Mouse (Mus musculus) cerebellum, adult 2 months (tissue): ENCODE data around the gene Larp1. TPM values are rescaled to one million over a fixed set of nuclear protein-coding genes. Genes with fewer than 3 reads are reported as not detected.
A peak's percentile ranks its signal among the peaks of the same experiment; 100 is the strongest.
"Not testable (repeated sequence)": the region's sequence is repeated elsewhere in the genome, so short reads cannot be mapped to it uniquely, and the experiment has no call there.

Experiments used
- DNase-seq, 2 experiments: peaks; one replicate each; pipeline ENCODE4 v3.0.0; 2021
- H3K27ac ChIP-seq: fragments of 200-500 bp; 2 replicates; pipeline ENCODE4 v1.5.1; 2012; ENCODE audit warnings: low read length, control low read depth, inconsistent platforms; ENCODE audit not compliant: insufficient read depth
- H3K27me3 ChIP-seq: fragments of 200-500 bp; 2 replicates; pipeline ENCODE4 v1.6.1; 2012; ENCODE audit warnings: inconsistent platforms, mild to moderate bottlenecking, low read length, moderate library complexity; ENCODE audit not compliant: control insufficient read depth, insufficient read depth
- H3K4me1 ChIP-seq: fragments of 200-500 bp; 2 replicates; pipeline ENCODE4 v1.6.1; 2011; ENCODE audit warnings: low read length; ENCODE audit not compliant: control insufficient read depth, insufficient read depth
- H3K4me3 ChIP-seq: fragments of 200-500 bp; replicated peaks from 2 replicates; pipeline ENCODE3; 2011; ENCODE audit warnings: mild to moderate bottlenecking, low read depth, low read length, control low read depth; ENCODE audit not compliant: insufficient read depth
- CTCF ChIP-seq: fragments of 200-500 bp; IDR thresholded peaks from 2 replicates; pipeline ENCODE4 v1.5.1; 2011; ENCODE audit warnings: low read depth, mild to moderate bottlenecking, control low read depth, low read length, moderate library complexity, borderline replicate concordance; ENCODE audit not compliant: insufficient read depth
- POLR2A ChIP-seq: fragments of 200-500 bp; IDR thresholded peaks from 2 replicates; pipeline ENCODE4 v1.6.1; 2011; ENCODE audit warnings: low read length, control low read depth, borderline replicate concordance; ENCODE audit not compliant: insufficient read depth
- WGBS: fragments of 180-500 bp; shearing (Covaris S2); methylation state at CpG from one replicate; pipeline ENCODE4 v1.1.7; 2018; 5-methylcytosine and 5-hydroxymethylcytosine counted together
- polyA plus RNA-seq: library from polyadenylated mRNA; depleted of rRNA; stranded (reverse); fragments of >200 nt; gene quantifications from 2 replicates; pipeline ENCODE4 v1.2.3, GENCODE M21; 2012

Gene Larp1
- polyA plus RNA-seq, 1 experiment = 54.5 TPM

GRCm38 (mm10) chr11:58033635-58034034, 24.8 kb downstream of the Larp1 start:
- H3K27me3 ChIP-seq = no peaks in the 10 kb centered on the region
- H3K4me1 ChIP-seq = peaks cover 16% of the 10 kb centered on the region
- no peak overlapping the region for H3K27ac ChIP-seq
- 41% methylated on average over 3 of the region's 3 CpGs for WGBS
- no peak for TF ChIP-seq POLR2A
- TF ChIP-seq CTCF = no peak
- no peak overlapping the region for H3K4me3 ChIP-seq
- DNase-seq = peak in 1 of 2 experiments; percentile 17

- peak in 1 of 2 experiments; percentile 44 for DNase-seq
- 20% methylated on average over 1 of the region's 1 CpGs for WGBS
- peak; percentile 42; the same call in 1 of the 2 replicates for TF ChIP-seq CTCF
- TF ChIP-seq POLR2A = no peak
- Histone ChIP-seq H3K4me1 (no peaks in the 10 kb centered on the region; the same call in 1 of the 2 replicates), H3K27ac (no peak overlapping the region), H3K27me3 (no peaks in the 10 kb centered on the region), H3K4me3 (no peak overlapping the region)
Measured at GRCm38 (mm10) chr11:58039027-58039426, 30.2 kb downstream of the Larp1 start.

- TF ChIP-seq POLR2A (no peak), CTCF (no peak)
- Histone ChIP-seq H3K27ac (no peak overlapping the region), H3K27me3 (no peaks in the 10 kb centered on the region), H3K4me1 (no peaks in the 10 kb centered on the region; the same call in 1 of the 2 replicates), H3K4me3 (no peak overlapping the region)
- WGBS = 87% methylated on average over 5 of the region's 5 CpGs
- no peak for DNase-seq
Measured at GRCm38 (mm10) chr11:58042861-58043431, 34.1 kb downstream of the Larp1 start.

DNA sequence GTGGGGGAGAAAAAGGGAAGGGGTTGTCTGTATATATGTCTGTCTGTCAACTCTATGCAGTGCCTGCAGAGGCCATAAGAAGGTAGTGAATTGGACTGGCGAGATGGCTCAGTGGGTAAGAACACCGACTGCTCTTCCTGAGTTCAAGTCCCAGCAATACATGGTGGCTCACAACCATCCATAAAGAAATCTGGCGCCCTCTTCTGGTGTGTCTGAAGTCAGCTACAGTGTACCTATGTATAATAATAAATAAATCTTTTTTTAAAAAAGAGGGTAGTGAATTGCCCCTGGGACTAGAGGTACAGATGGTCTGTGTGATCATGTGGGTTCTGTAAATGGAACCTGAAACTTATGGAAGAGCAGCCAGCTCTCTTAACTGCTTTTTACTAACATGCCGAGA, 37.6 kb downstream of the Larp1 start:
- Histone ChIP-seq H3K4me3 (no peak overlapping the region), H3K27me3 (no peaks in the 10 kb centered on the region), H3K4me1 (no peaks in the 10 kb centered on the region), H3K27ac (no peak overlapping the region)
- TF ChIP-seq CTCF = no peak
- no peak for DNase-seq
- 55% methylated on average over 4 of the region's 4 CpGs for WGBS

GRCm38 (mm10) chr11:58057455-58057854, 48.6 kb downstream of the Larp1 start:
- Histone ChIP-seq H3K4me3 (peak overlapping the region; percentile 26), H3K27me3 (no peaks in the 10 kb centered on the region), H3K4me1 (peaks cover 18% of the 10 kb centered on the region), H3K27ac (no peak overlapping the region)
- TF ChIP-seq CTCF (peak; percentile 78), POLR2A (no peak)
- peak; percentile 45 to 59 for DNase-seq
- WGBS = 22% methylated on average over 6 of the region's 6 CpGs

DNA sequence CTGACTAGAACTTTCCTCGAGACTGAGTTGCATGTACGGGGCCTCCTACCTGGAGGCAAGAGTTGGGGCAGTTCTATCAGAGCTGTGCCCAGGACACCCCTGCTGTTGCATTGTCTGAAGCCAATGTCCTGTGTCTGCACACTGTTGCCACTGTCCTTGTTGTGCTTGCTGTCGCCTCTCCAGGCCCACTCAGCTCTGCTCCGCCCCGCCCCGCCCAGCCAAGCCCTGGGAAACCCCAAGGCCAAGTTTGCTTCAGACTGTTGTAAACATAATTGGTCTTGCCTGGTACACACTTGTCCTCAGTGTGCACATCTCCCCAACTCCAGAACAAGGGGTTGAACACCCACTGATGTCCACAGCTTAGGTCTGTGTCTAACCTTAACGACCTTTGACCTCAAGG, 50.9 kb downstream of the Larp1 start:
- H3K4me3 ChIP-seq, DNase-seq, H3K27ac ChIP-seq, H3K27me3 ChIP-seq: not testable (repeated sequence)
- peaks cover 23% of the 10 kb centered on the region for H3K4me1 ChIP-seq
- 82% methylated on average over 7 of the region's 7 CpGs for WGBS

- peak; percentile 76 to 82 for DNase-seq
- peaks cover 37% of the 10 kb centered on the region for H3K4me1 ChIP-seq
- 13% methylated on average over 3 of the region's 4 CpGs for WGBS
- H3K27me3 ChIP-seq, H3K4me3 ChIP-seq: not testable (repeated sequence)
- H3K27ac ChIP-seq = 0 out of 2 replicates have a peak overlapping the region, but pooled peaks have one; percentile 73
Measured at GRCm38 (mm10) chr11:58061218-58061617, 52.4 kb downstream of the Larp1 start.

DNA sequence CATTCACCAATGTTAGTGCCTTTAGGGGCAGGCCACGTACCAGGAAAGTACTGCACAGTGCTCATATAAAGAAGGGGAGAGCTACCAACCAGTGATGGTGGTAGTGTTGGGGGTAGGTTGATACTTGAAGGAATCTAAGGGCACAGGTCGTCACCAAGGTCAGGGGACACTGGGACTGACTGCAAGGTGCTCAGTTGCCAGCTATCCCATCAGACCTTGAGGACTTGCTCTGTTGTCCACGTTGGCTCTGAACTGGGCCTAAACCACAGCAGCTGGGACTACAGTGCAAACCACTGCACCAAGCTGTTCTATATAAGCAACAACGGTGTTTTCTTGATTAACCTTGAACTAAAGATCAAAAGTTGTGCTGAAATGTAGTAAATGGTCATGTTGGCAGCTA, 53.7 kb downstream of the Larp1 start:
- TF ChIP-seq POLR2A = no peak
- no peak for TF ChIP-seq CTCF
- no peaks in the 10 kb centered on the region for H3K27me3 ChIP-seq
- H3K4me1 ChIP-seq = peaks cover 43% of the 10 kb centered on the region
- no peak overlapping the region for H3K27ac ChIP-seq
- no peak for DNase-seq
- no peak overlapping the region for H3K4me3 ChIP-seq
- 92% methylated on average over 4 of the region's 4 CpGs for WGBS
